Mouse (Mus musculus): ENCODE data around the gene Lrfn2.

Lrfn2 gene

DNA sequence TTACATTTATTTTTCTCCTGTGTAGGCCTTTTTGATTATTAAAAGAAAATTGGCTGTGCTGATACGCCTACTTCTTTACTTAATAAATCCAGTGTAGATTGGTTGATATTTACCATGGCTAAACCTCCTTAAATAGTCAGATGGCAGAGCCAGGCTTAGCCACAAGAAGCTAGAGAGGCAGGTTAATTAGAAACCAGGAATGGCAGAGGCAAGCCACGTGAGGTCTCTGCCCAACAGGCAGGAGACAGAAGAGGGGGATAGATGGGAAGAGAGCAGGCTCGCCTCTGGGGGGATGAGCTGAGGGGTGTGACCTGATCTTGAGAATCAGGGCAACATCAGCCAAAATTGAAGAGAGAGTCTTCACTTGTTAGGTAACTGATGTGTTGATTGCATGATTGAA is 30.5 kb downstream of the Lrfn2 start:
- ATAC-seq (ENCODE audit: insufficient number of reproducible peaks, low FRiP score, low TSS enrichment): no peak

GRCm38 (mm10) chr17:48963740-48964139 is 31.6 kb downstream of the Lrfn2 start:
- ATAC-seq (ENCODE audit: insufficient number of reproducible peaks, low FRiP score, low TSS enrichment): no peak

- no peak for ATAC-seq (ENCODE audit: insufficient number of reproducible peaks, low FRiP score, low TSS enrichment)
Measured at GRCm38 (mm10) chr17:48968304-48968703, 36.1 kb downstream of the Lrfn2 start.

DNA sequence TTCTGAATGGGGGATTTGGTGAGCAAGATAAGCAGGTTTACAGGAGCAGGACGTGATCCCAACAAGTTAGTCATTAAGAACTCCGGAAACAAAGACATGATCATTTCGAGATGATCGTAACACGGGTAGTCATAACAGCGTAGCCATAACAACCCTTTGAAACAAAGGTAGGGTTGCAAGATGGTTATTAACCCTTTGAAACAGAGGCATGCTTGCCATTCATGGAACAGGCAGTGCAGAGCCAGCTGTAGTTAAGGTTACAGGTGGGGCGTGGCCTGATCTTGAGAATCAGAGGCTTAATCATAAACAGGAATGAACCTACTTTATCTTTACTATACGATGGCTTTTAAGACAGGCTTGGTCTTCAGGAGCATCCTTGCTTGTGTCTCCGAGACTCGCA is 39.1 kb downstream of the Lrfn2 start:
- ATAC-seq (ENCODE audit: insufficient number of reproducible peaks, low FRiP score, low TSS enrichment): no peak

- ATAC-seq (ENCODE audit: insufficient number of reproducible peaks, low FRiP score, low TSS enrichment): no peak
Measured at GRCm38 (mm10) chr17:48972866-48973265, 40.7 kb downstream of the Lrfn2 start.

DNA sequence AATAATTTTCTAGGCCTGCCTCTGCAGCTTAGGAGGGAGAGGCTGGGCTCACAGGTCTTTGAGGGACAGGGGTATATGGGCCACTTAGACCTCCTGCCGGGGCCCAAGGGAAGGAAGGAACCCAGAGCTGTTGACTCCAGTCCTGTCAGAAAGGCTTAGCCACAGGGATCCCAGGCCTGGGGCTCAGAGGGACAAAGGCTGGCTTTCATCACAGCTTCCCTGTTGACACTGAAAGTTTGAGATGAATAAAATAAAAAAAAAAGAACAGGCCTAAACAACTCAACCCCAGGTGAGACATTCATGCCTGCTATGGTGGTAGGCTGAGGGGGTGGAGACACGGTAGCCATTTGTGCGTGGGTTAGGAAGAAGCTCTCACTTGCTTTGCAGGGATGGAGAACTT is 41.2 kb downstream of the Lrfn2 start:
- no peak for ATAC-seq (ENCODE audit: insufficient number of reproducible peaks, low FRiP score, low TSS enrichment)

- ATAC-seq (ENCODE audit: insufficient number of reproducible peaks, low FRiP score, low TSS enrichment): no peak
Measured at GRCm38 (mm10) chr17:48975055-48975454, 42.9 kb downstream of the Lrfn2 start.

DNA sequence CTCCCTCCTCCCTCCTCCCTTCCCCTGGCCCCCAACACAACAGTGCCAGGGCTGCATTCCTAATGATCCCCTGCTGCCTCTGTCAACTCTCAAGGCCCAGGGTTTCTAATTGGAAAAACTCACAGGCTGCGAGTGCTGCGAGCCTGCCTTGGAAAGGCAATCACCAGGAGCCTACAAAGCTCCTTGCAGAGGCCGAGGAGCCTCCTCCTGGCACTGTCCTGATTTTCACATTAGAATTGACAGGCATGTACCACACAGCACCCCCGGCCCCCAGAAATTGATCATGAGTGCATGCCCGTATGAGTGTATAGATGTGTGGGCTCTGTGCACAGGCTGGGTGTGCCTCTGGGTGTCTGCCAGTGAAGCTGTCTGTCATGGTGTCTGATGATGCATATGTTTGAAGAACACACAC is 44.4 kb downstream of the Lrfn2 start:
- ATAC-seq (ENCODE audit: insufficient number of reproducible peaks, low FRiP score, low TSS enrichment): no peak

- no peak for ATAC-seq (ENCODE audit: insufficient number of reproducible peaks, low FRiP score, low TSS enrichment)
Measured at GRCm38 (mm10) chr17:48995256-48995993, 63.2 kb downstream of the Lrfn2 start.

GRCm38 (mm10) chr17:48999463-49000227 is 67.5 kb downstream of the Lrfn2 start:
- no peak for ATAC-seq (ENCODE audit: insufficient number of reproducible peaks, low FRiP score, low TSS enrichment)

DNA sequence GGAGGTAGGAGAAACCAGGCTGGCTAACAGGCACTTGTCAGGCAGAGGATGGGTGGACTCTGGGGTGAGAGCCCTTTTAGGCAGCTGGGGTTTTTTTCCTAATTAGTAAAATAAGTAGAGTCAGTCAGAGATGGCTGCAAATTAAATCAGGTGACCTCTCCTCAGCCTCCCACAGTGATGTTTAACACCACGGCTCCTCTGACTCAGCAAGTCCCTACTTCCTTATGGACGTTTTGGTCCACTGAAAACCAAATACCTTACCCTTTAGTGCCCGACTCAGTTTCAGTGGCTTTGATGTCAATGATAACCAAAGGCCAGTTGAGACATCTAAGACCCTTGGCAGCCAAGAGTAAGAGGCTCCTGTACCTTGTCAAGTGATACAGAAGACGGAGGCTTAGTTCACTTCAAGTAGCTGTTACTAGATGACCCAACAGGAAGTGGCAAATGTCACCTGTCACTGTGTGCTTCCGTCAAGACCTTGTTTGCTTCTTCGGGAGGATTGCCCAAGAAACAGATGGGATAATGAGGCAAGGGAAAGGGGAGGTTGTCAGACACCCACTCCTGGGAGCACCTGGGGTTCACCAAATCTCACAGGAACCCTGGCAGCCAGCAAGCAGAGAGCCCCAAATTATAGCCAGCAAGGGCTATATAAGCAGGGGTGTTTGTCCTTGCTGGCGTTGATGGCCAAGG is 77.3 kb downstream of the Lrfn2 start:
- no peak for ATAC-seq (ENCODE audit: insufficient number of reproducible peaks, low FRiP score, low TSS enrichment)

DNA sequence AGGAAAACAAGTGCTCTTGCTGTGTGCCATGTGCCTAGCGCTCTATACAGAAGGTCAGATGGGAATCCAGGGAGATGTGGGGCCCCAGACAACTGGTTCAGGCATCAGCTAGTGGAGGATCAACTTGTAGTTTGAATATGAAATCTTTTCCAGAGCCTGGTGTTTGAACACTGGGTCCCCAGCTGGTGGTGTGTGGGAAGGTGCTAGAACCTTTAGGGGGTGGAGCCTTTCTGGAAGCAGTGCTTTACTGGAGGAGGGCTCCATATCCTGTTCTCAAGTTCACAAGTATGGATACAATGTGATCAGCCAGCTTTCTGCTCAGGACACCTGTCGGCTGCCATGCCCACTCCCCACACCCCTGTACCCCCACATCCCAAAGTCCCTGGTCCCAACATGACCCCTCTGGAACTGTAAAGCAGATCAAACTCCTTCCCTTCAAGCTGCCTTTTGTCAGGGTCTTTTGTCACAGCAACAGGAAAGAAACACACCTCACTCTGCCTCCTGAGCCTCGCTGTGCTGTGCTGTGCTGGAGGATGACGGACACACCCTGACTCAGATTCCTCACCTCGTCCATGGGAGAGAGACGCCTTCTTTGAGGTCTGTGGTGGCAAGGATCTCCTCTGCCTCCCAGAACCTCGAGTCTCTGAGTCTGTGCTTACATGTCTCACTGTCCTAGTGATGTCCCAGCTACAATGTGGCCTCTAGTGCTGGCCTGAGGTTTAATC is 81.9 kb downstream of the Lrfn2 start:
- no peak for ATAC-seq (ENCODE audit: insufficient number of reproducible peaks, low FRiP score, low TSS enrichment)

DNA sequence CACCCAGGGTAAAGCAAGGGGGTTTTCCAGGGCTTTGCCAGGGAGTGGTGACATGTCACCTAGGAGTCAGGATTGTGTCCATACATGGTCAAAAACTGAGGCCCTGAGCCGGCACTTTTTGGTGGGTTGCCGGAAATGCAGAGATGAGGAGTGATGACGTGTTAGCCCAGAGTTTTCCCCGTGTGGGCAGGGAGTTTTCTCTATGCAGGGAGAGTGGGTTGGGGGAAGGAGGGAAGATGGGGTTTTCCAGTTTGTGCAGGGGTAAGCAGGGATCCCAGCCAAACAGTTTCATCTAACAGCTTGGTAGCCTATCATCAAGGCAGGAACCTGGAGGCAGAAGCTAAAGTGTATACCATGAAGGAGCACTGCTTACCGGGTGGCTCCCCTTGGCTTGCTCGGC is 83.2 kb downstream of the Lrfn2 start:
- ATAC-seq (ENCODE audit: insufficient number of reproducible peaks, low FRiP score, low TSS enrichment): no peak

DNA sequence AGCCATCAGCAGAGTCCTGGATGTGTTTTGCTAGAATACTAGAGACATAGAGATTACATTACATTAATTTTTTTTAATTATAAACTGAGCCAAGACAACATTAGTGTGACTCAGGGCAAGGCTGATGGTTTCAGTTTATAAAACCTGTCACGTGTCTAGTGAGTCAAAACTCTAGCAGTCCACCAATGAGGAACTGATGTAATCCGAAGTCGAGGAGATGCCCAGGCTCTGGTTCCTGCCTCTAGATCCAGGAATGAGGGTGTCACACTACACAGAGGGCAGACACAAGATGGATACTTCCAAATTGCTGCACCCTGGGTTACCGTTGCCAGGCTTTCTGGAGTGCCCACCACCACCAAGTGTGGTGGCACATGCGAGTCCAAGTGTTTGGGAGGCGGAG is 84.0 kb downstream of the Lrfn2 start:
- no peak for ATAC-seq (ENCODE audit: insufficient number of reproducible peaks, low FRiP score, low TSS enrichment)

- ATAC-seq (ENCODE audit: insufficient number of reproducible peaks, low FRiP score, low TSS enrichment): no peak
Measured at GRCm38 (mm10) chr17:49017438-49018415, 85.5 kb downstream of the Lrfn2 start.

GRCm38 (mm10) chr17:49018774-49019488 is 86.8 kb downstream of the Lrfn2 start:
- no peak for ATAC-seq (ENCODE audit: insufficient number of reproducible peaks, low FRiP score, low TSS enrichment)

GRCm38 (mm10) chr17:49029556-49030268 is 97.5 kb downstream of the Lrfn2 start:
- ATAC-seq (ENCODE audit: insufficient number of reproducible peaks, low FRiP score, low TSS enrichment): peak; percentile 20; the same call in 1 of the 2 replicates

- ATAC-seq (ENCODE audit: insufficient number of reproducible peaks, low FRiP score, low TSS enrichment): no peak
Measured at GRCm38 (mm10) chr17:49030269-49030615, 98.1 kb downstream of the Lrfn2 start.

Data from cerebellum, adult (tissue).